Mouse (Mus musculus) hindbrain, embryonic 10.5 days (tissue): Measurements from ENCODE around the gene Zfp36l1. TPM values are rescaled to one million over a fixed set of nuclear protein-coding genes. Genes with fewer than 3 reads are reported as not detected.

ENCODE experiments used
- DNase-seq: peaks from one replicate; pipeline ENCODE4 v3.0.0-alpha.2; 2017; ENCODE audit warnings: low spot score
- H3K27ac ChIP-seq: fragments of 300-500 bp; sonication (generic); 2 replicates; pipeline ENCODE4 v1.5.1; 2016; ENCODE audit warnings: mild to moderate bottlenecking, moderate library complexity
- H3K27me3 ChIP-seq: fragments of 300-500 bp; sonication (generic); 2 replicates; pipeline ENCODE4 v1.6.1; 2016; ENCODE audit warnings: mild to moderate bottlenecking; ENCODE audit not compliant: poor library complexity, insufficient read depth, severe bottlenecking
- H3K36me3 ChIP-seq: fragments of 300-500 bp; sonication (generic); 2 replicates; pipeline ENCODE4 v1.6.1; 2016; ENCODE audit warnings: mild to moderate bottlenecking, moderate library complexity
- H3K4me1 ChIP-seq: fragments of 300-500 bp; sonication (generic); replicated peaks from 2 replicates; pipeline ENCODE4 v1.6.1; 2016; ENCODE audit warnings: mild to moderate bottlenecking
- H3K4me3 ChIP-seq: fragments of 300-500 bp; sonication (generic); 2 replicates; pipeline ENCODE4 v1.5.1; 2016; ENCODE audit warnings: mild to moderate bottlenecking, moderate library complexity
- H3K9me3 ChIP-seq: fragments of 300-500 bp; sonication (generic); 2 replicates; pipeline ENCODE4 v1.6.1; 2016; ENCODE audit warnings: mild to moderate bottlenecking, moderate library complexity
- WGBS: fragments of 180-500 bp; shearing (Covaris S2); methylation state at CpG from one replicate; pipeline ENCODE4 v1.1.7; 2016; 5-methylcytosine and 5-hydroxymethylcytosine counted together
- polyA plus RNA-seq: library from polyadenylated mRNA; unstranded; fragments of >200 nt; fragmentation: Nextera tagmentation; extraction: Ambion mirVana; gene quantifications from 2 replicates; pipeline ENCODE4 v1.2.1, GENCODE M21; 2016

The Zfp36l1 gene
- polyA plus RNA-seq, 1 experiment from 2014 or later: 106 TPM

DNA sequence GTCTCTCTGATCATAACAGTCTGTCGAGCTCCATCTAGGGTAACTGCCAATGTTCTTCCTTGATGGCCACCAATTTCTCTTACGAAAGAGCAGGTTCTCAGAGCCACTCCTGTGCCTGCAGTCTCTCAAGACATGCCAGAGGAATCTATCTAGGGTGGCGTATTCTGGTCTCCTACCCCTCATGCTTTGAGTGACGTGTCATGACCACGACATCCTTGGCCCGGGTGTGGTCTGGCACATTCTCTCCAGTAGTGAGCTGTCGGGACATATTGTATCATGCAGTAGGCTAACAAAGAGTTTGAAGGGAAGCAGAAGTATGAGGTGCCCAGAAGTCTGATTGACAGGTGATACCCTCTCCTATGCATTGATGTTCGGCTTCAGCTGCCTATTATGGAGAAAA is 28.2 kb upstream of the Zfp36l1 start:
- H3K4me3 ChIP-seq: no peak overlapping the region
- peaks cover 24% of the 10 kb centered on the region for H3K4me1 ChIP-seq
- H3K27ac ChIP-seq: 0 out of 2 replicates have a peak overlapping the region, but pooled peaks have one; percentile 14
- WGBS: 85% methylated on average over 8 of the region's 8 CpGs
- DNase-seq: no peak
- H3K9me3 ChIP-seq: no peaks in the 10 kb centered on the region
- H3K27me3 ChIP-seq: no peaks in the 10 kb centered on the region
- H3K36me3 ChIP-seq: no peaks in the 10 kb centered on the region

DNA sequence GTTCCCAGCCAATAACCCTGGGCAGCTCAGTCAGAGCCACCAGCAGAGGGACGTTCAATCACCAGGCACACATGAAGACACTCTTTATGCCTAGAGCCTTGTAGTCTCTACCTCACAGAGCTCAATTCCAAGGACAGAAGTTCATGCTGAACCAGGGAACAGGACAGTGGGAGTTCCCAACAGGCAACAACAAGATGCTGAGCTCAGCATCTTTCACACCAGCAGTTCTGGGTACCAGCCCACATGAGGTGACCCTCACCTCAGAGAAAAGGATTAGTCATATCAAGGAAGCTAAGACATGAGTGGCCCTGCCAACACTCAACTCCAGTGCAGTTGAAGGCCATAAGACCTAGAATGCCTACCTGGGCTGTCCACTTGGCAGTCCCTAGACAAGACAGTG is 24.9 kb upstream of the Zfp36l1 start:
- 0 out of 2 replicates have a peak, but pooled peaks cover 9% of the 10 kb centered on the region for H3K27me3 ChIP-seq
- peaks cover 17% of the 10 kb centered on the region for H3K4me1 ChIP-seq
- no peaks in the 10 kb centered on the region for H3K36me3 ChIP-seq
- WGBS: 90% methylated on average over 1 of the region's 1 CpGs
- no peak overlapping the region for H3K4me3 ChIP-seq
- no peaks in the 10 kb centered on the region for H3K9me3 ChIP-seq
- no peak for DNase-seq
- peak overlapping the region; percentile 8; the same call in 1 of the 2 replicates for H3K27ac ChIP-seq

GRCm38 (mm10) chr12:80137246-80137645 is 24.4 kb upstream of the Zfp36l1 start:
- WGBS: 83% methylated on average over 6 of the region's 6 CpGs
- no peak for DNase-seq

DNA sequence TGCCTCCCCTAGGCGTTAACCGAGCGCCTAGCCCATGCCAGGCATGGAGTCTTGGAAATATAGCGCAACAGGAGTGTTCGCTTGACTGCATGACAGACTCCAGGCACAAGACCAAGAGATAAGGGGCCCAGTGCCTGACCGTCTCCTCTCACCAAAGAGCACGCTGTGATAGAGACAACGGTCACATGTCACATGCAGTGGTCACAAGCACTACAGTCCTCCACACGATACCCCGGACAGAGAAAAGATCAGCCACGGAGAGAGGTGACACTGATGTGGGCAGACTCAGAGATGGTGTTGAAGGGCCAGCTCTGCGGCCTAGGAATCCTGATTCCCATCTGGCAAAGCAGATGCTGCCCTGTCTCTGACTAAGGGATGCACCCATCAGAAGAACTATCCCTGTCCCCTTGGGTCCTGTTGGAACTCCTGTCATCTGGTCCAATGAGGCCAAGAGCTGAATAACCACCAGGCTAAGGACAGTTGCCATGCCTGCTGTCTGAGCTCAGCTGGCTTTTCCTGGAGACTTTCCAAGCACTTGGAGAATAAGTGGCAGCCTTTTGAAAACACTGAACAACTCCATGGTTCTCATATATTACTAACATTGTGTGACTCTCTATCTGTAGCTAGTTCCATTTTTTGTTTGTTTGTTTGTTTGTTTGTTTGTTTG is 23.6 kb upstream of the Zfp36l1 start:
- Histone ChIP-seq H3K36me3 (no peaks in the 10 kb centered on the region), H3K4me3 (no peak overlapping the region), H3K4me1 (peaks cover 29% of the 10 kb centered on the region), H3K9me3 (no peaks in the 10 kb centered on the region), H3K27me3 (0 out of 2 replicates have a peak, but pooled peaks cover 9% of the 10 kb centered on the region), H3K27ac (peak overlapping the region; percentile 20; the same call in 1 of the 2 replicates)
- 95% methylated on average over 12 of the region's 12 CpGs for WGBS
- DNase-seq: no peak

More at GRCm38 (mm10) chr12:80137246-80137645, 24.4 kb upstream of the Zfp36l1 start:
- 0 out of 2 replicates have a peak, but pooled peaks cover 9% of the 10 kb centered on the region for H3K27me3 ChIP-seq
- H3K36me3 ChIP-seq: no peaks in the 10 kb centered on the region
- H3K4me1 ChIP-seq: peaks cover 22% of the 10 kb centered on the region
- H3K4me3 ChIP-seq: no peak overlapping the region
- H3K9me3 ChIP-seq: no peaks in the 10 kb centered on the region
- H3K27ac ChIP-seq: peak overlapping the region; percentile 8; the same call in 1 of the 2 replicates

DNA sequence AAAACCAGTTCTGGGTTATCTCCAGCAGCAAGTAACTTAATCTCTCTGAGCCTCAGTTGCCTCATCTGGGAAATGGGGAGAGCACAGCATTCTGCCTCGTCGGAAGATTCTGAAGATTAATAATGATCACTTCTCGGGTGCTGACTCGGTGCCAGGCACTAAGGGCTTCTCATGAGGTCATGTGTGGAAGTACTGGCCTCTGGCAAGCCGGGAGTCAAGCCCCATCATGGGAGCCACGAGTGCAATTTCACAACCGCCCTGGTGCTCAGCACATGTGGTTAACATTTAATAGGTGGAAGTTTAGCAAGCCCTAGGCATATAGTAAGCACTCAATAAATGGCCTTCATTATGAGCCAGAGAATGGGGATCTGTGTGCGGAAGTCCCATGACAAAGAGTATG is 22.4 kb upstream of the Zfp36l1 start:
- Histone ChIP-seq H3K36me3 (no peaks in the 10 kb centered on the region), H3K27me3 (0 out of 2 replicates have a peak, but pooled peaks cover 9% of the 10 kb centered on the region), H3K4me3 (no peak overlapping the region), H3K9me3 (no peaks in the 10 kb centered on the region), H3K4me1 (peaks cover 34% of the 10 kb centered on the region), H3K27ac (no peak overlapping the region)
- no peak for DNase-seq
- 91% methylated on average over 8 of the region's 8 CpGs for WGBS

DNA sequence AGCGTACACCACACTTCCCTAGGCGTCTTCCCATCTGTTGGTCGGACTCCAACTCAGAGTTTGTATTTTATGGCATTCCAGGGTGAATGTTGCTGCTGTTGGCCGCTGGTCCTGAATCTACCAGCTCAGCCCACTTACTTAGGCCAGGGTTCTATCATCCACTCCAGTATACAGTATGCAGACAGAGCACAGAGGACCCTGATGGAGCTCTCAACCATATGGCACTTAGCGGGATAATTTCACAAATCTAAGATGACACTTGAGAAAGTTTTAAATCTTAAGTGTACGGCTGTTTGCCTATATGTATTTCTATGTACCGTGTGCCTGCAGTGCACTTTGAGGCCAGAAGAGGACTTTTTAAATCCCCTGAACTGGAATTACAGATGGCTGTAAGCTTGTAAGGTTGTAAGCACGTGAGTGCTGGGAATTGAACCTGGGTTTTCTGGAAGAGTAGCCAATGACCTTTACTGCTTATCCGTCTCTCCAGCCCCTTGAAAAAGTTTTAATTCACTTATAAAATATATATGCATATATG is 20.3 kb upstream of the Zfp36l1 start:
- Histone ChIP-seq H3K4me3 (peak overlapping the region; percentile 71; the same call in 1 of the 2 replicates), H3K27me3 (0 out of 2 replicates have a peak, but pooled peaks cover 9% of the 10 kb centered on the region), H3K9me3 (no peaks in the 10 kb centered on the region), H3K27ac (peak overlapping the region; percentile 100), H3K36me3 (no peaks in the 10 kb centered on the region), H3K4me1 (peaks cover 40% of the 10 kb centered on the region)
- no peak for DNase-seq
- 44% methylated on average over 9 of the region's 9 CpGs for WGBS

GRCm38 (mm10) chr12:80132250-80133003 is 19.6 kb upstream of the Zfp36l1 start:
- Histone ChIP-seq H3K4me1 (peaks cover 40% of the 10 kb centered on the region), H3K36me3 (peaks cover 3% of the 10 kb centered on the region; the same call in 1 of the 2 replicates), H3K4me3 (peak overlapping the region; percentile 71), H3K27ac (peak overlapping the region; percentile 100), H3K9me3 (no peaks in the 10 kb centered on the region), H3K27me3 (0 out of 2 replicates have a peak, but pooled peaks cover 9% of the 10 kb centered on the region)
- WGBS: under 1% methylated on average over 66 of the region's 66 CpGs
- DNase-seq: peak; percentile 92

DNA sequence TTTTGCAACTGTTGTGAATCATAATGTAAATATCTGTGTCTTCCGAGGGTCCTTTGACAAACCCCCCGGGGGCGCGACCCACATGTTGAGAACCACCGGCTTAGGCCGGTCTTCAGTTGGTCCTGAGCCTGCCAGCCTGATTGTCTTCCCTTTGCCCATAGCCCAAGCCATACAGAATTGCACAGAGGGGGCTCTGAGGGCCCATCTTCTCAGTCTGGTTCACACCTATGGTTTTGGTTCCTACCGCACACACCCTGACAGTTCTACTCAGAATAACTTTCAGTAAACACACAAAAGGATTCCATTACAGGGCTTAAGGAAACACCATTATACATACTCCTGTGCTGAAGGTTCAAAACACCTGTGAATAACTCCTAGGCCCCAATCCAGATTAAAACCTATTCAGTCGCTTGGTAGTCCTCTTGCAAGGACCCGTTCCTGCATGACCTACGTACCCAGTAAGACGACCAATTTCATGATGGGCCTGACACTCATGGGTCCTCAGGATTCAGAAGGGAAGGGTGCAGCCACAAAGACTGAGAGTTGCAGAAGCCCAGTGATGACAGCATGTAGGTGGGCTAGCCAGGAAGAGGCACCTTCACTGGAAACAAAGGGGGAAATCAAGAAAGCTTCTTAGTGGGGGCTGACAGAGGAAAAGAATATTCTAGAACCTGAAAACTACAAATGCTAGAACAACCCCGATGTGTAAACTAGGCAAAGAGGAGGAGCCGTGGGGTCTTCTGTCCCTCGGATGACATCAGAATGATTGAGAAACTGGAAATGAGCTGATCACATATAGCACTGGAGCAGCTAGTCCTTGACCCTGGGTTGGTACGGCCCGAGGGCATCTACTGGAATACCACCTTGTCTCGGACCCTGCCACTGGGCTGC is 18.8 kb upstream of the Zfp36l1 start:
- peak; percentile 25 for DNase-seq
- Histone ChIP-seq H3K27me3 (0 out of 2 replicates have a peak, but pooled peaks cover 9% of the 10 kb centered on the region), H3K4me3 (peak overlapping the region; percentile 71), H3K27ac (peak overlapping the region; percentile 100), H3K9me3 (no peaks in the 10 kb centered on the region), H3K4me1 (peaks cover 40% of the 10 kb centered on the region), H3K36me3 (peaks cover 12% of the 10 kb centered on the region; the same call in 1 of the 2 replicates)
- WGBS: 58% methylated on average over 17 of the region's 17 CpGs

GRCm38 (mm10) chr12:80130558-80131358 is 17.9 kb upstream of the Zfp36l1 start:
- H3K9me3 ChIP-seq: no peaks in the 10 kb centered on the region
- H3K4me3 ChIP-seq: peak overlapping the region; percentile 27
- whole genome bisulfite sequencing: 9% methylated on average over 6 of the region's 6 CpGs
- peaks cover 40% of the 10 kb centered on the region for H3K4me1 ChIP-seq
- DNase-seq: peak; percentile 64
- peak overlapping the region; percentile 100 for H3K27ac ChIP-seq
- H3K36me3 ChIP-seq: peaks cover 15% of the 10 kb centered on the region; the same call in 1 of the 2 replicates
- H3K27me3 ChIP-seq: 0 out of 2 replicates have a peak, but pooled peaks cover 9% of the 10 kb centered on the region

DNA sequence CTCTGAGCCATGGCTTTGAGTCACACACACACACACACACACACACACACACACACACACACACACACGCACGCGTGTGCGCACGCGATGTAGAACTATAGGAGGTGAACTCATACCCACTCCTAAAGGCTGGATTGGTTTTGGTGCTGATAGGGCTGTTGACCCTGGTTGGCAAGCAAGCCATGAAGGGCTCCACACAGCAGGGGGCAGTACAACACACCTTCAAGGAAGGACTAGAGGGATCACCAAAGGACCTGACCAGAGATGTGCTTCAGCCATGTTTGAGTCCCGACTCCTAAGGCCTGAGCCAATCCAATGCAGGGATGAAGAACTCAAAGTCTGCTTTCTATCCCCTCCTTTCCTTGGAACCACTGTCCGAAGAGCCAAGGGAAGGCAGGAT is 16.7 kb upstream of the Zfp36l1 start:
- WGBS: 96% methylated on average over 8 of the region's 8 CpGs
- H3K4me3 ChIP-seq: no peak overlapping the region
- H3K27me3 ChIP-seq: 0 out of 2 replicates have a peak, but pooled peaks cover 3% of the 10 kb centered on the region
- H3K27ac ChIP-seq: peak overlapping the region; percentile 100
- no peak for DNase-seq
- H3K9me3 ChIP-seq: no peaks in the 10 kb centered on the region
- H3K4me1 ChIP-seq: peaks cover 43% of the 10 kb centered on the region
- peaks cover 19% of the 10 kb centered on the region; the same call in 1 of the 2 replicates for H3K36me3 ChIP-seq

DNA sequence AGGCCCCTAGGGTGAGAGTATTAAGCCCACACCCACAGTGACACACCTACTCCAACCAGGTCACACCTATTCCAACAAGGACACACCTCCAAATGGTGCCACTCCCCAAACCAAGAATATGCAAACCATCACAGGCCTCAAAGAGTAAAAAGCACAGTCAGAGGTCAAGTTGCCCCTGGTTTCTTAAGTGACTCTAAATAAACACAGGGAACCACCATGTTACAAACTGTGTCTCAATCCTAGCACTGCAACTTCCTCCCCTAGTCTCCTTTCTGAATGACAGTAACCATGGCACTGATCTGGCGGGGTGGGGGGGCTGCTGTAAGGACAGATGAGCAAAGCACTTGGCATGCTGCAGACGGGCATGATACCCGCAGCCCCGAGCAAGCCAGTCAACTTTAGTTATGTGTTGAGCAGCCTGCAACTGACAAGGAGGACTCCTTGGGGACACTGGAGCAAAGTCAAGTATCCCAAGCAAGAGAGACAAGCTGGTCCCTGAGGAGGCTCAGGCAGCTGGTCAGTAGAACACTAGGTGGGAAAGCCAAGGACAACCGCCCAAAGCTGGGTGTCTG is 14.5 kb upstream of the Zfp36l1 start:
- H3K4me3 ChIP-seq: no peak overlapping the region
- no peaks in the 10 kb centered on the region for H3K9me3 ChIP-seq
- WGBS: 90% methylated on average over 5 of the region's 5 CpGs
- H3K27ac ChIP-seq: no peak overlapping the region
- H3K36me3 ChIP-seq: peaks cover 25% of the 10 kb centered on the region; the same call in 1 of the 2 replicates
- H3K27me3 ChIP-seq: no peaks in the 10 kb centered on the region
- no peak for DNase-seq
- H3K4me1 ChIP-seq: peaks cover 54% of the 10 kb centered on the region
